Mouse (Mus musculus) liver, postnatal 0 days (tissue): Measurements from ENCODE around the gene 1700067P10Rik.

ENCODE experiments used
- CTCF ChIP-seq: sonication (generic); IDR thresholded peaks from 2 replicates; pipeline ENCODE4 v1.5.1; 2016; ENCODE audit warnings: antibody characterized with exemption, low read depth
- EP300 ChIP-seq: IDR thresholded peaks from 2 replicates; pipeline ENCODE4 v1.6.1; 2016; ENCODE audit warnings: antibody characterized with exemption, low read depth, mild to moderate bottlenecking

- peak; percentile 96 for TF ChIP-seq CTCF
- no peak for TF ChIP-seq EP300
Measured at GRCm38 (mm10) chr17:48119656-48120055, 30.5 kb downstream of the 1700067P10Rik start.
